ENCODE assay signal across 9 mouse cellular contexts in genomic region chr2:35589800-35590199, GRCm38 (mm10). TPM values are rescaled to one million over a fixed set of nuclear protein-coding genes. Genes with fewer than 3 reads are reported as not detected.
A peak's percentile ranks its signal among the peaks of the same experiment; 100 is the strongest.
DNase-seq lines count a peak whose midpoint lies in the region; ATAC-seq and TF ChIP-seq lines count a peak whose summit lies in the region.
"Had no signal": no experiment of that assay in that cellular context is flagged by ENCODE, and none has a peak within 500 bp of the region (broad histone marks: within the 10 kb centered on the region; RNA-seq: fewer than 3 reads in every experiment).

No protein-coding gene starts in this region.

- H3K9ac ChIP-seq in limb, embryonic 13.5 days = no peak overlapping the region
- H3K9ac ChIP-seq: forebrain, embryonic 15.5 days had no signal

- no peak overlapping the region for H3K4me3 ChIP-seq in limb, embryonic 13.5 days
- H3K4me3 ChIP-seq in limb, embryonic 10.5 days = no peak overlapping the region
- no peak overlapping the region for H3K4me3 ChIP-seq in kidney, adult 2 months (ENCODE audit: insufficient read depth, low read depth, low read length)
- H3K4me3 ChIP-seq: forebrain, embryonic 15.5 days had no signal

- no peak for ATAC-seq in limb, embryonic 13.5 days (ENCODE audit: low FRiP score, low read depth)
- ATAC-seq: forebrain, embryonic 15.5 days had no signal

- peaks cover 13% of the 10 kb centered on the region for H3K27me3 ChIP-seq in limb, embryonic 13.5 days
- peaks cover 58% of the 10 kb centered on the region for H3K27me3 ChIP-seq in limb, embryonic 10.5 days (ENCODE audit: low read depth, poor library complexity, severe bottlenecking)
- H3K27me3 ChIP-seq in kidney, adult 2 months (replicated peaks; ENCODE audit: control insufficient read depth, insufficient read depth, low read length) = no peaks in the 10 kb centered on the region

- H3K36me3 ChIP-seq in limb, embryonic 13.5 days = no peaks in the 10 kb centered on the region
- H3K36me3 ChIP-seq in limb, embryonic 10.5 days = no peaks in the 10 kb centered on the region
- H3K36me3 ChIP-seq in kidney, adult 2 months (ENCODE audit: control insufficient read depth, insufficient read depth, low read length) = no peaks in the 10 kb centered on the region
- H3K36me3 ChIP-seq: forebrain, embryonic 15.5 days had no signal

- WGBS in limb, embryonic 13.5 days = 68% methylated on average over 4 of the region's 4 CpGs
- 89% methylated on average over 4 of the region's 4 CpGs for WGBS in limb, embryonic 10.5 days
- WGBS in kidney, adult 2 months = 30% methylated on average over 4 of the region's 4 CpGs

- peak overlapping the region; percentile 44; the same call in 1 of the 2 replicates for H3K27ac ChIP-seq in limb, embryonic 13.5 days
- H3K27ac ChIP-seq in limb, embryonic 10.5 days = no peak overlapping the region
- peak overlapping the region; percentile 4; the same call in 1 of the 2 replicates for H3K27ac ChIP-seq in kidney, adult 2 months (ENCODE audit: insufficient read depth, low read depth, low read length)
- H3K27ac ChIP-seq: forebrain, embryonic 15.5 days had no signal

- DNase-seq in limb, embryonic 10.5 days (ENCODE audit: low spot score) = no peak
- DNase-seq in heart, adult 18-20 months = peak; percentile 80 to 87
- peak; percentile 95 for DNase-seq in kidney, adult 2 months
- DNase-seq in lung, postnatal 14 days = peak; percentile 65
- DNase-seq in natural killer cell, adult 2 months (ENCODE audit: low spot score in 2 of 2) = no peak
- DNase-seq in layer of hippocampus, postnatal 14 days (ENCODE audit: low spot score in 2 of 2) = no peak
- DNase-seq in cerebellum, postnatal 10 days = no peak

- H3K9me3 ChIP-seq in limb, embryonic 13.5 days = no peaks in the 10 kb centered on the region
- H3K9me3 ChIP-seq in limb, embryonic 10.5 days (replicated peaks) = no peaks in the 10 kb centered on the region
- H3K9me3 ChIP-seq: forebrain, embryonic 15.5 days had no signal

- no peak for TF ChIP-seq POLR2A in kidney, adult 2 months (IDR thresholded peaks at IDR 0.05; ENCODE audit: low read depth, low read length)

- no peak overlapping the region for H3K4me2 ChIP-seq in limb, embryonic 13.5 days (replicated peaks)
- H3K4me2 ChIP-seq: forebrain, embryonic 15.5 days had no signal

- TF ChIP-seq CTCF in kidney, adult 2 months (conservative IDR thresholded peaks at IDR 0.05; ENCODE audit: insufficient read depth, insufficient read length, low read depth, low read length) = no peak

- H3K4me1 ChIP-seq in limb, embryonic 13.5 days = peaks cover 35% of the 10 kb centered on the region
- H3K4me1 ChIP-seq in limb, embryonic 10.5 days = peaks cover 46% of the 10 kb centered on the region
- H3K4me1 ChIP-seq in kidney, adult 2 months (ENCODE audit: control insufficient read depth, insufficient read depth, low read length) = peaks cover 28% of the 10 kb centered on the region

RNA-seq across cellular contexts. Expression of gene Dab2ip, which starts 31.7 kb away (rescaled TPM):
- polyA plus RNA-seq in limb, embryonic 13.5 days (2015; fragmentation: Nextera tagmentation; extraction: Ambion mirVana) = 52.3 and 53.4 TPM in 2 replicates
- polyA plus RNA-seq in limb, embryonic 10.5 days (2016; fragmentation: Nextera tagmentation; extraction: Ambion mirVana) = 44.0 and 49.7 TPM in 2 replicates
- total RNA-seq in heart, adult 18-20 months (2021) = 10 to 100 TPM; 42.4 to 44.1 TPM
- 32.9 and 42.9 TPM in 2 replicates for polyA plus RNA-seq in kidney, adult 2 months (2012; rRNA removed)
- 100 to 1,000 TPM; 113 to 114 TPM for total RNA-seq in layer of hippocampus, postnatal 14 days (2021)

Comparison
In these comparisons a context has a peak if more than half of its experiments do, and no peak if none do; other contexts are left out.
1. DNase-seq: peak in heart, adult 18-20 months (2 of 2), kidney, adult 2 months (single experiment) and lung, postnatal 14 days (single experiment); none in limb, embryonic 10.5 days (single experiment), natural killer cell, adult 2 months (0 of 2), layer of hippocampus, postnatal 14 days (0 of 2) and cerebellum, postnatal 10 days (0 of 2).